Mouse (Mus musculus): ENCODE measurements at regions not wholly inside any gene's neighbourhood (a gene's known extent, or its start where the extent isn't known, plus 50 kb on each side); places are given as distances from the start of the nearest gene placed in this dataset.
A peak's percentile ranks its signal among the peaks of the same experiment; 100 is the strongest.

DNA sequence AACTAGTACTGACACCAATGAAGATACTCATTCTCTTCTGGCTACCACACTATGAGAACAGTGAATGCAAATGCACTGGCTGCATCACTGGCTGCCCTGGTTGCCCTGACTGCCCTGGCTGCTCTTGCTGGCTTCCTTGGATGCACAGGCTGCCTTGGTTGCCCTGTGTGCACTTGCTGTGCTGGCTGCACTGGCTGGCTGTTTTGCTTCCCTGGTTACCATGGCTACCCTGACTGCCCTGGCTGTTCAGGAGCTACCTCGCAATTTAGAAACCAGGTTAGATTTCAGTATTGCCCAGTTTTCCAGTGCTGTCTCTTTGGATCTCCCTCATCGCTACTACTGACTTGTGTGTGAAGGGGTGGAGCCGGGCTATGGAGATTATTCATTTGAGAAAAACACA lies 175.7 kb downstream of the Fat4 start:
- Histone ChIP-seq H3K4me2 (ENCODE audit: low read length) (no peak overlapping the region), H3K9ac (ENCODE audit: low read depth, low read length) (no peak overlapping the region), H3K36me3 (ENCODE audit: control insufficient read depth, insufficient read depth, low read length) (no peaks in the 10 kb centered on the region), H3K4me1 (ENCODE audit: control insufficient read depth, insufficient read depth, low read depth, low read length) (no peaks in the 10 kb centered on the region), H3K27ac (ENCODE audit: low read depth, low read length) (no peak overlapping the region), H3K27me3 (replicated peaks; ENCODE audit: control insufficient read depth, insufficient read depth, low read length) (no peaks in the 10 kb centered on the region), H3K9me3 (ENCODE audit: control insufficient read depth, low read length) (no peaks in the 10 kb centered on the region), H3K4me3 (ENCODE audit: low read length) (no peak overlapping the region)
- 60% methylated on average over 3 of the region's 3 CpGs for WGBS
- peak; percentile 81 for ATAC-seq

DNA sequence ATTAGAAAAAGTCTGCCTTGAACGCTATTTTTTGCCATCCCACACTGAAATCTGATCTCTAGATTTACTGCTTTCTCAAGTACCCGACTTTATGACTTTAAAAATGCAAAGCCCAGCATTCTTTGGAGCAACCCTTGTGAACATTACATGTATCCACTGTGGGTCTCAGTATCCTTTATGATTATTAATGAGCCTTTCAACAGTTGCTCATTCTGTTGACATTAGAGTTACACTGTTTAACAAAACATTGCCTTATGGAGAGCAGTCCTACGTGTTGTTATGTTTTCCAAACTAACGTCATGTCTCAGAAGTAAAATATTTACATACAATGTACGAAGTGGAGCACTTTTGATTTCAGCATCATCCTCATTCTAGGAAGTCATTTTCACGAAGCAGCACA lies 178.7 kb downstream of the Fat4 start:
- no peak overlapping the region for H3K4me3 ChIP-seq (ENCODE audit: low read length)
- no peak for ATAC-seq
- WGBS: 78% methylated on average over 6 of the region's 6 CpGs
- H3K27me3 ChIP-seq (replicated peaks; ENCODE audit: control insufficient read depth, insufficient read depth, low read length): no peaks in the 10 kb centered on the region
- no peak overlapping the region for H3K9ac ChIP-seq (ENCODE audit: low read depth, low read length)
- no peaks in the 10 kb centered on the region for H3K36me3 ChIP-seq (ENCODE audit: control insufficient read depth, insufficient read depth, low read length)
- no peaks in the 10 kb centered on the region for H3K9me3 ChIP-seq (ENCODE audit: control insufficient read depth, low read length)
- H3K4me2 ChIP-seq (ENCODE audit: low read length): no peak overlapping the region
- no peaks in the 10 kb centered on the region for H3K4me1 ChIP-seq (ENCODE audit: control insufficient read depth, insufficient read depth, low read depth, low read length)
- H3K27ac ChIP-seq (ENCODE audit: low read depth, low read length): no peak overlapping the region

DNA sequence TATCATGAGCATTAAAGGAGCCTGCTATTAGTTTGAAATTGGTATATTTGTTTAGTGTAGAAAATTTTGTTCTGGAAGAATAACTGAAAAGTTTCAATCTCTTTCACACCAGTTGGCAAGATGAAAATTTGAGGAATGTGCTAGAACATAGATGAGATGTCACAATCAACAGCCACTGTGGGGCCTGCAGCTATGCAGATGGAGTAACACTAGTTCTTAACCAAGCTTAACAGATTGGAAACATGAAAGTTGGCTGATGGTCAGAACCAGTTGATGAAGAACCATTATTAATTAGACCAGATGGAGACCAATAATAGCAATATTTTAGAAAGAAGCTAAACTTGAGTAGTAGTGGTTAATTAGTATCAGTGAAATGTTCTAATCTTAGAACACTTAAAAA lies 182.3 kb downstream of the Fat4 start:
- Histone ChIP-seq H3K27me3 (replicated peaks; ENCODE audit: control insufficient read depth, insufficient read depth, low read length) (no peaks in the 10 kb centered on the region), H3K4me2 (ENCODE audit: low read length) (no peak overlapping the region), H3K9me3 (ENCODE audit: control insufficient read depth, low read length) (no peaks in the 10 kb centered on the region), H3K4me3 (ENCODE audit: low read length) (no peak overlapping the region), H3K36me3 (ENCODE audit: control insufficient read depth, insufficient read depth, low read length) (no peaks in the 10 kb centered on the region), H3K9ac (ENCODE audit: low read depth, low read length) (no peak overlapping the region), H3K4me1 (ENCODE audit: control insufficient read depth, insufficient read depth, low read depth, low read length) (no peaks in the 10 kb centered on the region), H3K27ac (ENCODE audit: low read depth, low read length) (no peak overlapping the region)
- no peak for ATAC-seq

DNA sequence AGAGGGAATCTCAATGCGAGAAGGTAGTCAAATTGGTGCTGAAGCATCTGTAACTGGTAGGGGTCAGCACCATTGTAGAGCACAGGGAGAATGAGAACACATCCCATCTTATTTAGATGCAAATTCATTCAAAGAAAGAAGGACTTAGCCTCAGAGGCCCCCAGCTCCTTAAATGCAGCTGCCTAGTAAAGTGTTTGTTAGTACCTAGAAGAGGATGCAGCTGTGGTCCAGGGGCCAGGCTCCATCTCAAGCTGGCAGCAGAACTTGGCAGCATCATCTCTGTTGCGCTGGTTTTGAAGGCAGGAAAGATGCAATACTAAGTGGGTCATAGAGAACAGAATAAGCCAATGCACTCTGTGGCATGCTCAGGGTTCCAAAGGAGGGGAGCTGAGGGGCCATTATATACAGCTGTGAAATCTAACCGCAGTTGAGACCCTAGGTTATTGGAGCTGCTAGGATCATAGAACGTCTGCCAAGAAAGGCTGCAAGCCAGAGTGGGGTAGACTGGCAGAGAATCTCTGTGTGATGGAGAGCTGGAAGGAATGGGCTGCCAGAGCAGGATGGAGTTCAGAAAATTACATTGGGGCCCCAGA lies 196.0 kb downstream of the Fat4 start:
- Histone ChIP-seq H3K36me3 (ENCODE audit: control insufficient read depth, insufficient read depth, low read length) (no peaks in the 10 kb centered on the region), H3K9ac (ENCODE audit: low read depth, low read length) (no peak overlapping the region), H3K9me3 (ENCODE audit: control insufficient read depth, low read length) (no peaks in the 10 kb centered on the region), H3K4me2 (ENCODE audit: low read length) (no peak overlapping the region), H3K27me3 (replicated peaks; ENCODE audit: control insufficient read depth, insufficient read depth, low read length) (no peaks in the 10 kb centered on the region), H3K4me1 (ENCODE audit: control insufficient read depth, insufficient read depth, low read depth, low read length) (no peaks in the 10 kb centered on the region), H3K27ac (ENCODE audit: low read depth, low read length) (no peak overlapping the region), H3K4me3 (ENCODE audit: low read length) (no peak overlapping the region)
- WGBS: 47% methylated on average over 4 of the region's 4 CpGs
- 0 out of 2 replicates have a peak, but pooled peaks have one; percentile 30 for ATAC-seq

DNA sequence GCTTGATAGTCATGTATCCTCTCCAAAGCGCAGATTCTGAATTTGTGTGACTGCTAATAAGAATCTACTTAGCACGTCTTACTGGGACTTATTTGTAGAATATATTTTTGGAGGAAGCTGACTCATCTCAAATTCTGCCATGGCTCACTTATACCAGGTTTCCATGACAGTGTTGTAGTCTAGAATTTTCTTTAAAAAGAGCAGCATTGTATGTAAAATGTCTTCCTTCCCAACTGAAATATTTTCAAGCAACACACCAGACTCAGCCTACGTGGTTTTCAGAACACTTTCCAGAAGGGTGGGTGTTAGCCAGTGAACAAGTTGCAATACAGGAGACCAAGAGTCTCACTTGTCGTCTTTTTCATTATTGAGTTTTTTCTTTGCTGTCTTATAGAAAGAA lies 202.2 kb downstream of the Fat4 start:
- no peak for ATAC-seq
- H3K9me3 ChIP-seq (ENCODE audit: control insufficient read depth, low read length): no peaks in the 10 kb centered on the region; the same call in 1 of the 2 replicates
- no peaks in the 10 kb centered on the region for H3K4me1 ChIP-seq (ENCODE audit: control insufficient read depth, insufficient read depth, low read depth, low read length)
- 90% methylated on average over 4 of the region's 4 CpGs for WGBS
- H3K9ac ChIP-seq (ENCODE audit: low read depth, low read length): no peak overlapping the region
- H3K4me2 ChIP-seq (ENCODE audit: low read length): no peak overlapping the region
- no peaks in the 10 kb centered on the region for H3K36me3 ChIP-seq (ENCODE audit: control insufficient read depth, insufficient read depth, low read length)
- H3K27me3 ChIP-seq (replicated peaks; ENCODE audit: control insufficient read depth, insufficient read depth, low read length): no peaks in the 10 kb centered on the region
- H3K4me3 ChIP-seq (ENCODE audit: low read length): no peak overlapping the region
- H3K27ac ChIP-seq (ENCODE audit: low read depth, low read length): no peak overlapping the region

DNA sequence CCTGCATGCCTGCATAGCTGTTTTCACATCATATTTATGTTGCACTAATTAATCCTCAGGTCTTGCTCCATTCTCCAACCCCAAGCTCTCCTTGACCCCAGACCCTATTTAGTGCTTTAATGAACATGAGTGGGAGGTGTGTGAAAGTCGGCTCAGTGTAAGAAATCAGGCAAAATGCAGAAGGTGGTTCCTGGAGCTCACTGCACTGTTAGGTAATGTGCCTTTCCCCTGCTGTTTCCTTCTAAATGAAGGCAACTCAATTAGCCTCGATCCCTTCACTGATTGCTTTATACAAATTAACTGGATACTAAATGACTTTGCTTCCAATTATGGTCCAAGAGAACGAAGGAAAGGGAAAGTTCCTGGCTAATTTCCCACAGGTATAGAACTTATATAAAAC lies 215.6 kb downstream of the Fat4 start:
- no peaks in the 10 kb centered on the region for H3K9me3 ChIP-seq (ENCODE audit: control insufficient read depth, low read length)
- H3K9ac ChIP-seq (ENCODE audit: low read depth, low read length): no peak overlapping the region
- WGBS: 58% methylated on average over 3 of the region's 3 CpGs
- H3K36me3 ChIP-seq (ENCODE audit: control insufficient read depth, insufficient read depth, low read length): no peaks in the 10 kb centered on the region
- no peak overlapping the region for H3K27ac ChIP-seq (ENCODE audit: low read depth, low read length)
- no peaks in the 10 kb centered on the region for H3K4me1 ChIP-seq (ENCODE audit: control insufficient read depth, insufficient read depth, low read depth, low read length)
- no peaks in the 10 kb centered on the region for H3K27me3 ChIP-seq (replicated peaks; ENCODE audit: control insufficient read depth, insufficient read depth, low read length)
- ATAC-seq: peak; percentile 60; the same call in 1 of the 2 replicates
- no peak overlapping the region for H3K4me2 ChIP-seq (ENCODE audit: low read length)
- H3K4me3 ChIP-seq (ENCODE audit: low read length): no peak overlapping the region

DNA sequence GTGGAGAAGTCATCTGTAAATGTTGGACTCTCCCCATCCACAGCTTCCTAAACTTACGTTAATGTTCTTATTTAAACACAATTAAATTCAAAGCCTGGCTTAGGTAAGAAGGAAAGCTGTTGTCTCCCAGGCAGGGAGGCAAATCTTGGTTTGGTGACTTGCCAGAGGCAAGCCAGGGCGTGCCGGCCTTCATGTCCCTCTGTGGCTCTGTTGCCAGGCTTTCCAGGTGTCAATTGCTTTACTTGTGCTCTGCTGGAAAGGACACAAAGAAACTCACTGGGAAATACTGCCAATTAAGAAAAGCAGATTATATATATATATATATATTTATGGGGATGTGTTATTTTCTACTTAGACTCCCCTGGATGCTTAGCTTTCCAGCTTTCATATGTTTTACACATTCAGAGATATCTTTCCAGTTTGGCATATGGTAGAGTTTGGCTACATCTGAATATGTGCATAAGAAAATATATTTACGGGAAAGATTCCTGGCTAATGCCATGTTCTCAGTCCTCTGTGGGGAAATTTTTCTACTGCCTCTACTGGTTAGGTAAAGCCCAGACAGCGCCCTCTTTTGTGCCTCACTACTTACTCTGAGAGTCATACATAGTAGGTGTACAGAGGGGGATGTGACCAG lies 223.1 kb downstream of the Fat4 start:
- Histone ChIP-seq H3K9me3 (ENCODE audit: control insufficient read depth, low read length) (no peaks in the 10 kb centered on the region), H3K4me3 (ENCODE audit: low read length) (no peak overlapping the region), H3K36me3 (ENCODE audit: control insufficient read depth, insufficient read depth, low read length) (no peaks in the 10 kb centered on the region), H3K4me1 (ENCODE audit: control insufficient read depth, insufficient read depth, low read depth, low read length) (no peaks in the 10 kb centered on the region), H3K27me3 (replicated peaks; ENCODE audit: control insufficient read depth, insufficient read depth, low read length) (no peaks in the 10 kb centered on the region), H3K9ac (ENCODE audit: low read depth, low read length) (no peak overlapping the region), H3K4me2 (ENCODE audit: low read length) (no peak overlapping the region), H3K27ac (ENCODE audit: low read depth, low read length) (no peak overlapping the region)
- 79% methylated on average over 5 of the region's 5 CpGs for WGBS
- ATAC-seq: no peak

DNA sequence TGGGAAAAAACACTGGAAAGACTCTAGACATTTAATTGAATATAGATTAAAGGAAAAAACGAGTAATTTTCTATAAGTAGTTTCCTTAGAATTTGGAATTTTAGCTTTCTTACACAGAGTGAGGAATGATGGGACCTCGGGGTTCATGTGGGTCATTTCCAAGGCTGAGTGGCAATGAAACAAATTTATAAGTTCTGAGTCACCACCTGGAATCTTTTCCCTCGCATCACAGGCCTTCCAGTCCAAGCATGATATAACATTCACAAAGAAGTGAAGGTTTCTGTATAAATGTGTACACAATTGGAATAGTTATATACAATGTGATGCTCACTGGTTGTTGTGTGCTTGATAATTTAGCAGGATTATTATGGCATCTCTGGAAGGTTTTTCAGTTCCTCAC lies 227.3 kb downstream of the Fat4 start:
- Histone ChIP-seq H3K9ac (ENCODE audit: low read depth, low read length) (no peak overlapping the region), H3K36me3 (ENCODE audit: control insufficient read depth, insufficient read depth, low read length) (no peaks in the 10 kb centered on the region), H3K4me3 (ENCODE audit: low read length) (no peak overlapping the region), H3K9me3 (ENCODE audit: control insufficient read depth, low read length) (no peaks in the 10 kb centered on the region), H3K27me3 (replicated peaks; ENCODE audit: control insufficient read depth, insufficient read depth, low read length) (no peaks in the 10 kb centered on the region), H3K4me2 (ENCODE audit: low read length) (no peak overlapping the region), H3K4me1 (ENCODE audit: control insufficient read depth, insufficient read depth, low read depth, low read length) (no peaks in the 10 kb centered on the region), H3K27ac (ENCODE audit: low read depth, low read length) (no peak overlapping the region)
- no peak for ATAC-seq
- WGBS: 80% methylated on average over 3 of the region's 3 CpGs

DNA sequence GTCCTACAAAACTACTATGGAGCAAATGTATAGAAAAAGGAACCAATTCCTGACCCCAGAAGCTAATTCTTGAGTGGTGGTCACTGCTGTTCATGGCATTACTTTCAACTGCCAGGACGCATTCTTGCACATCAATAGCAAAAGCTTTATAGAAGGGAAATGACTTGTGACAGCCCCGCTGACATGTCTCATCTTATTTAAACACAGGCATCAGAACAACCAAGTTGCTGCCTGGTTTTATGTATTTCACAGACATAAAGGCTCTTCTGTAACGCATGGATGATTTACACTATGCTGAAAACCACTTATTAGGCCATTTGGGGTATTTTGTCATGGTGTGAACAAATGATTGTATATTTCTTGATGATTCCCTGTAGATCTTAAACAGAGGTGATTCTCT lies 228.1 kb downstream of the Fat4 start:
- 69% methylated on average over 3 of the region's 3 CpGs for WGBS
- no peak overlapping the region for H3K27ac ChIP-seq (ENCODE audit: low read depth, low read length)
- no peak overlapping the region for H3K4me2 ChIP-seq (ENCODE audit: low read length)
- no peaks in the 10 kb centered on the region for H3K9me3 ChIP-seq (ENCODE audit: control insufficient read depth, low read length)
- H3K4me3 ChIP-seq (ENCODE audit: low read length): no peak overlapping the region
- no peaks in the 10 kb centered on the region for H3K36me3 ChIP-seq (ENCODE audit: control insufficient read depth, insufficient read depth, low read length)
- no peaks in the 10 kb centered on the region for H3K27me3 ChIP-seq (replicated peaks; ENCODE audit: control insufficient read depth, insufficient read depth, low read length)
- H3K4me1 ChIP-seq (ENCODE audit: control insufficient read depth, insufficient read depth, low read depth, low read length): no peaks in the 10 kb centered on the region
- no peak overlapping the region for H3K9ac ChIP-seq (ENCODE audit: low read depth, low read length)
- no peak for ATAC-seq

Data from hindbrain, embryonic 16.5 days (tissue).